Mouse (Mus musculus): ENCODE data around the gene Scly.

DNA sequence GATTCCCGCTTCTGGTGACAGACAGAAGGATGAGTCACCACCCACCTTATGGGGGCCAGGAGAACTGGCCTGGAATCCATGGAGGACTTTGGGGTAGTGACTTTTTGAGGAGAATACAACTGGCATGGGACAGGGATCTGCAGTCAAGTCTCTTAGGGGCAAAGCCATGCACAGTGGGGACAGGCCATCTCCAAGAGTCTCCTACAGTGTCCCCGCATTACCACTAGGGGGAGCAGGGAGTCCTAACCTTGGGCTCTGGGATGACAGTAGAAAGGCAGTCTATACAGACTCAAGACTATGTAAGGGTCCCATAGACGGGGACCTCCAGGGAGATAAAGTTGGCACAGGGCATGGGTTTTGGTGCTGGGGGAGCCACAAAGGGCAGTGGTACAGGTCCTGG is 48.8 kb downstream of the Scly start:
- TF ChIP-seq CTCF (IDR thresholded peaks at IDR 0.05; ENCODE audit: extremely low read depth, insufficient read depth, low read length) (peak; percentile 93), POLR2A (IDR thresholded peaks at IDR 0.05; ENCODE audit: extremely low read depth, insufficient read depth, low read length) (no peak)
